Mouse (Mus musculus): ENCODE data around the gene Usf1. TPM values are rescaled to one million over a fixed set of nuclear protein-coding genes. Genes with fewer than 3 reads are reported as not detected.

The Usf1 gene
- polyA plus RNA-seq, 1 experiment from 2014 or later, result 71.1 TPM

DNA sequence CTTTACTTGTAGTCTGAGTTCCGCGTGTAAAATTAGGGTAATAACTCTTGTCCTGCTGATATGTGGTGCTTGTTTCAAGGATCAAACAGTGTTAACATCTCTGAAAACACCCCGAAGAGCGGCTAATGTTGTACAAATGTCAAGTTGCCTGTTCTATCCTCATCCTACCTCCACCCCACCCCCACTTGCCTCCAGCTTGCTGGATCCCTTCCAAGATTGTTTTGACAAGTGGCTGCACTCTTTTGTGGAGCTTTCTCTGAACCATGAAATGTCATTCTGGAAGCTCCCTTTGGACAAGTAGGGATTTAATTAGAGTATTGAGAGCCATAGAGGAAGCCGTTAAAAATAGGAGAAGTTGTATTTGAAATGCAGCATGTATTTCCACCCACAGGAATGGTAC, 48.7 kb downstream of the Usf1 start:
- 0 out of 2 replicates have a peak, but pooled peaks cover 4% of the 10 kb centered on the region for H3K36me3 ChIP-seq
- no peaks in the 10 kb centered on the region for H3K27me3 ChIP-seq
- ATAC-seq (ENCODE audit: insufficient number of reproducible peaks, low FRiP score, low TSS enrichment, low read depth), result no peak
- WGBS, result 21% methylated on average over 5 of the region's 5 CpGs
- H3K9ac ChIP-seq, result no peak overlapping the region
- no peak overlapping the region for H3K27ac ChIP-seq
- no peak overlapping the region for H3K4me2 ChIP-seq
- H3K9me3 ChIP-seq, result no peaks in the 10 kb centered on the region
- H3K4me1 ChIP-seq, result peaks cover 4% of the 10 kb centered on the region; the same call in 1 of the 2 replicates
- H3K4me3 ChIP-seq, result no peak overlapping the region

DNA sequence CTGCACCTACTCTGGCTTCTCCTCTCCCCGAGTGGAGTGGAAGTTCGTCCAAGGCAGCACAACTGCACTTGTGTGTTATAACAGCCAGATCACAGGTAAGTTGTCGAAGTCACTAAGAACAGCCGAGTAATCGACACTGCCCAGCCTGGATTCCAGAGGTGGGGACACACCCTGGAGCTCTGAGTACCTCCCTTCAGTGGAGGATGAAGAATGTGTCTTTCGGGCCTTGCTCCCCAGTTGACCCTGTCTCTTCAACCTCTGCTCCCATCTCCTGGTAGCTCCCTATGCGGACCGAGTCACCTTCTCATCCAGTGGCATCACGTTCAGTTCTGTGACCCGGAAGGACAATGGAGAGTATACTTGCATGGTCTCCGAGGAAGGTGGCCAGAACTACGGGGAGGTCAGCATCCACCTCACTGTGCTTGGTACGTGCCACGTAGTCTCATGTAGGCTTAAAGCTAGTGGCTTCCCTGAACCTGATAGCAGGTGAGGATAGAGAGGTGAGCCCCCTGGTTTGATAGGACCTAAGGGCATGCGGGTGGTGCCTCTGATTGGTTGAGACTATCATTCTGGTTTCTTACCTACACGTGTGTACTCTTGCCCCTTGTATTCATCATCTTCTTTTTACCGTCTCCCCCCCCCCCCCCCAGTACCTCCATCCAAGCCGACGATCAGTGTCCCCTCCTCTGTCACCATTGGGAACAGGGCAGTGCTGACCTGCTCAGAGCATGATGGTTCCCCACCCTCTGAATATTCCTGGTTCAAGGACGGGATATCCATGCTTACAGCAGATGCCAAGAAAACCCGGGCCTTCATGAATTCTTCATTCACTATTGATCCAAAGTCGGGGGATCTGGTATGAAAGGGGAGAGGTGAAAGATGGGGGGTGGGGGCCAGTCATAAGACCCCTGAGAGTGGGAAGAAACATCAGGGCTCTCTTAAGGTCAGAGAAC, 49.7 kb downstream of the Usf1 start:
- 0 out of 2 replicates have a peak, but pooled peaks cover 4% of the 10 kb centered on the region for H3K36me3 ChIP-seq
- no peak overlapping the region for H3K27ac ChIP-seq
- H3K27me3 ChIP-seq, result no peaks in the 10 kb centered on the region
- no peak for ATAC-seq (ENCODE audit: insufficient number of reproducible peaks, low FRiP score, low TSS enrichment, low read depth)
- H3K9me3 ChIP-seq, result no peaks in the 10 kb centered on the region
- 89% methylated on average over 22 of the region's 22 CpGs for WGBS
- peaks cover 4% of the 10 kb centered on the region; the same call in 1 of the 2 replicates for H3K4me1 ChIP-seq
- no peak overlapping the region for H3K9ac ChIP-seq
- no peak overlapping the region for H3K4me2 ChIP-seq
- H3K4me3 ChIP-seq, result no peak overlapping the region

DNA sequence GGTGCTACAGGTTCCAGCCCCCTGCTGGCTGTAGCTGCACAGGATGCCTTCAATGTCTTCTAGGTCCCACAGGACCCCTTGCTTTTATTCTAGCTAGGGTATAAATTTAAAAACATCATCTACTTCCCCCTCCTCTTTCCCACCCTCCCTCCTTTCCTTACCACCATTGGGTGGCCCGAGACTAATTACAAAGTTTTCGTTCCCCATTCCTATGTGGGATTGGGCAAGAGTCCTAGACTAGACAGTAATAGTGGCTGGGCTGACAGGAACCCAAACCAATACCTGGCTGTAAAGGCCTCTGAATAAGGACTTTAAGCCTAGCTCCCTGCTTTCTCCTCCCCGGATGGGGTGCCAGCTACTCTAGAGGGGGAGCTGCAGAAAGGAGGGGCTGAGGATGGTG, 52.0 kb downstream of the Usf1 start:
- no peaks in the 10 kb centered on the region for H3K27me3 ChIP-seq
- ATAC-seq (ENCODE audit: insufficient number of reproducible peaks, low FRiP score, low TSS enrichment, low read depth), result no peak
- no peak overlapping the region for H3K4me2 ChIP-seq
- H3K9me3 ChIP-seq, result no peaks in the 10 kb centered on the region
- no peak overlapping the region for H3K4me3 ChIP-seq
- WGBS, result 84% methylated on average over 3 of the region's 3 CpGs
- no peak overlapping the region for H3K9ac ChIP-seq
- H3K4me1 ChIP-seq, result peaks cover 4% of the 10 kb centered on the region; the same call in 1 of the 2 replicates
- no peak overlapping the region for H3K27ac ChIP-seq
- 0 out of 2 replicates have a peak, but pooled peaks cover 4% of the 10 kb centered on the region for H3K36me3 ChIP-seq

DNA sequence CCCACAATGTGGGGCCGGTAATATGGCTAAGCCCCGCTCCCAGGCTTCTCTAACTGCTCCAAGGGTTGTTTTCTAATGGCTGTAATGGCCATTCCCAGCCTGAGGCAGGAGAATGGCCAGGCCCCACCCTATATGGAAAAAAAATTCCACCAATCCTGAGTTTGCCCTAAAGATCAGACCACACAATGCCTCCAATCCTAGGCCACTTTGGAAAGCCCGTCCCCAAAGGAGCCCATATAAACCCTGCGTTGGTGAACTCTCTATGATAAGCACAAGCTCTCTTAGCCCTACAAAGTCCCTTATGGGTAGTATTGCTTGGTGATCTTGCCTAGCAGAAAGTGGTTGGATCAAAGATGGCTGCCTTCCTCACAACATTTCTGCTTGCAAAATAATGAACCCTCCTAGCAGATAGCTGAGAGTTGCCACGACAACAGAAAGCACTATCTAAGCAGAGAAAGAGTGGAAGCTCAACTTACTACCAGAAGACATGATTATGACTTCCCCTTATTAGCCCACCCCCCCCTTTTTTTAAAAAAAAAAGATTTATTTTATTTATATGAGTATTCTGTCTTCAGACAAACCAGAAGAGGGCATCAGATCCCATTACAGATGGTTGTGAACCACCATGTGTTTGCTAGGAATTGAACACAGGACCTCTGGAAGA, 54.8 kb downstream of the Usf1 start:
- H3K27ac ChIP-seq, result no peak overlapping the region
- no peaks in the 10 kb centered on the region for H3K27me3 ChIP-seq
- no peak for ATAC-seq (ENCODE audit: insufficient number of reproducible peaks, low FRiP score, low TSS enrichment, low read depth)
- H3K4me1 ChIP-seq, result no peaks in the 10 kb centered on the region
- no peak overlapping the region for H3K4me2 ChIP-seq
- 90% methylated on average over 5 of the region's 5 CpGs for whole genome bisulfite sequencing
- no peak overlapping the region for H3K9ac ChIP-seq
- no peaks in the 10 kb centered on the region for H3K9me3 ChIP-seq
- H3K36me3 ChIP-seq, result 0 out of 2 replicates have a peak, but pooled peaks cover 4% of the 10 kb centered on the region
- no peak overlapping the region for H3K4me3 ChIP-seq

DNA sequence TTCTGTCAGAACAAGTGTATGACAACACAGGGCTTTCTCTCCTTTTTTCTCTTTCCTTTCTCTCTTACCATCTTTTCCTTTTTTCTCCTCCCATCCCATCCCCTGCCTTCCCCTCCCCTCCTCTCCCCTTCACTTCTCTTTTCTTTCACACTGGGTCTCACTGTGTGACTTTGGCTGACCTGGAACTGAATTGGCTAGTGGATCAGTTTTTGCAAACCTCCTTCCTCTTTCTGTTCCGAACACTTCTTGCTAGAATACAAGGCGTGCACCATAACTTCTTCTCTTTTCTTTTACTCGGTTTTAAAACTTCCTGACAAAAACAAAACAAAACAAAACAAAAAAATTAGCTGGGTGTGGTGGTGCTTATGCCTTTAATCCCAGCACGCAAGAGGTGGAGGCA, 55.5 kb downstream of the Usf1 start:
- Histone ChIP-seq H3K27ac (no peak overlapping the region), H3K27me3 (no peaks in the 10 kb centered on the region), H3K9me3 (no peaks in the 10 kb centered on the region), H3K9ac (no peak overlapping the region), H3K4me3 (no peak overlapping the region), H3K4me1 (no peaks in the 10 kb centered on the region), H3K4me2 (no peak overlapping the region), H3K36me3 (0 out of 2 replicates have a peak, but pooled peaks cover 4% of the 10 kb centered on the region)
- 82% methylated on average over 4 of the region's 4 CpGs for WGBS
- no peak for ATAC-seq (ENCODE audit: insufficient number of reproducible peaks, low FRiP score, low TSS enrichment, low read depth)

Other genes with a start within 250 kb of the Usf1 start
- 5.8 and 7.1 TPM in 2 replicates for gene Pcp4l1, start 215.0 kb upstream of the Usf1 start, polyA plus RNA-seq (2015; fragmentation: Nextera tagmentation; extraction: Ambion mirVana)
- gene Nr1i3, start 197.3 kb upstream of the Usf1 start, polyA plus RNA-seq (2015; fragmentation: Nextera tagmentation; extraction: Ambion mirVana), result 0.11 and 0.33 TPM in 2 replicates
- 29.8 and 32.7 TPM in 2 replicates for gene Tomm40l, start 188.8 kb upstream of the Usf1 start, polyA plus RNA-seq (2015; fragmentation: Nextera tagmentation; extraction: Ambion mirVana)
- gene Apoa2, start 186.3 kb upstream of the Usf1 start, polyA plus RNA-seq (2015; fragmentation: Nextera tagmentation; extraction: Ambion mirVana), result 3.6 and 17.5 TPM in 2 replicates
- gene Fcer1g, start 176.9 kb upstream of the Usf1 start, polyA plus RNA-seq (2015; fragmentation: Nextera tagmentation; extraction: Ambion mirVana), result 94.7 and 98.6 TPM in 2 replicates
- 17.6 and 19.4 TPM in 2 replicates for gene Adamts4, start 160.9 kb upstream of the Usf1 start, polyA plus RNA-seq (2015; fragmentation: Nextera tagmentation; extraction: Ambion mirVana)
- gene Ndufs2, start 159.9 kb upstream of the Usf1 start, polyA plus RNA-seq (2015; fragmentation: Nextera tagmentation; extraction: Ambion mirVana), result 217 and 252 TPM in 2 replicates
- 63.2 and 69.1 TPM in 2 replicates for gene B4galt3, start 141.0 kb upstream of the Usf1 start, polyA plus RNA-seq (2015; fragmentation: Nextera tagmentation; extraction: Ambion mirVana)
- 44.7 and 49.5 TPM in 2 replicates for gene Ppox, start 130.1 kb upstream of the Usf1 start, polyA plus RNA-seq (2015; fragmentation: Nextera tagmentation; extraction: Ambion mirVana)
- gene Usp21, start 123.3 kb upstream of the Usf1 start, polyA plus RNA-seq (2015; fragmentation: Nextera tagmentation; extraction: Ambion mirVana), result 81.5 and 83.1 TPM in 2 replicates
- gene Ufc1, start 116.3 kb upstream of the Usf1 start, polyA plus RNA-seq (2015; fragmentation: Nextera tagmentation; extraction: Ambion mirVana), result 113 and 116 TPM in 2 replicates
- gene Dedd, start 82.2 kb upstream of the Usf1 start, polyA plus RNA-seq (2015; fragmentation: Nextera tagmentation; extraction: Ambion mirVana), result 52.2 and 56.9 TPM in 2 replicates
- 38.8 and 38.9 TPM in 2 replicates for gene Nit1, start 65.7 kb upstream of the Usf1 start, polyA plus RNA-seq (2015; fragmentation: Nextera tagmentation; extraction: Ambion mirVana)
- 93.0 and 95.1 TPM in 2 replicates for gene Pfdn2, start 65.6 kb upstream of the Usf1 start, polyA plus RNA-seq (2015; fragmentation: Nextera tagmentation; extraction: Ambion mirVana)
- 1.5 TPM in 2 replicates for gene Klhdc9, start 50.5 kb upstream of the Usf1 start, polyA plus RNA-seq (2015; fragmentation: Nextera tagmentation; extraction: Ambion mirVana)
- gene Nectin4, start 41.2 kb upstream of the Usf1 start, polyA plus RNA-seq (2015; fragmentation: Nextera tagmentation; extraction: Ambion mirVana), result 56.3 and 61.5 TPM in 2 replicates
- 2.9 and 3.2 TPM in 2 replicates for gene Arhgap30, start 22.4 kb upstream of the Usf1 start, polyA plus RNA-seq (2015; fragmentation: Nextera tagmentation; extraction: Ambion mirVana)
- gene Tstd1, start 7.6 kb downstream of the Usf1 start, polyA plus RNA-seq (2015; fragmentation: Nextera tagmentation; extraction: Ambion mirVana), result 5.2 and 8.5 TPM in 2 replicates
- gene F11r, start 26.2 kb downstream of the Usf1 start, polyA plus RNA-seq (2015; fragmentation: Nextera tagmentation; extraction: Ambion mirVana), result 68.3 and 70.6 TPM in 2 replicates
- gene Alyref2, start 92.2 kb downstream of the Usf1 start, polyA plus RNA-seq (2015; fragmentation: Nextera tagmentation; extraction: Ambion mirVana), result 17.3 and 21.1 TPM in 2 replicates
- not detected in 2 replicates for gene Itln1, start 124.0 kb downstream of the Usf1 start, polyA plus RNA-seq (2015; fragmentation: Nextera tagmentation; extraction: Ambion mirVana)
- gene Cd244a, start 147.9 kb downstream of the Usf1 start, polyA plus RNA-seq (2015; fragmentation: Nextera tagmentation; extraction: Ambion mirVana), result 0.08 and 0.12 TPM in 2 replicates
- gene Ly9, start 196.1 kb downstream of the Usf1 start, polyA plus RNA-seq (2015; fragmentation: Nextera tagmentation; extraction: Ambion mirVana), result 0.73 TPM in 2 replicates
- 0.13 and 0.20 TPM in 2 replicates for gene Slamf7, start 241.7 kb downstream of the Usf1 start, polyA plus RNA-seq (2015; fragmentation: Nextera tagmentation; extraction: Ambion mirVana)